Mouse (Mus musculus) thymus, adult 2 months (tissue): ENCODE measurements at regions not wholly inside any gene's neighbourhood (a gene's known extent, or its start where the extent isn't known, plus 50 kb on each side); places are given as distances from the start of the nearest gene placed in this dataset.

Source experiments
- DNase-seq: peaks from one replicate; pipeline ENCODE4 v3.0.0; 2021
- H3K27ac ChIP-seq: fragments of 200-500 bp; 2 replicates; pipeline ENCODE4 v1.5.1; 2012; ENCODE audit warnings: low read length, control low read depth; ENCODE audit not compliant: control insufficient read depth, insufficient read depth
- H3K27me3 ChIP-seq: fragments of 200-500 bp; 2 replicates; pipeline ENCODE4 v1.6.1; 2012; ENCODE audit warnings: mild to moderate bottlenecking, low read length, moderate library complexity, mixed read lengths; ENCODE audit not compliant: control insufficient read depth, insufficient read depth
- H3K36me3 ChIP-seq: fragments of 200-500 bp; 2 replicates; pipeline ENCODE4 v1.6.1; 2012; ENCODE audit warnings: mild to moderate bottlenecking, low read length, moderate library complexity; ENCODE audit not compliant: control insufficient read depth, insufficient read depth
- H3K4me1 ChIP-seq: fragments of 200-500 bp; replicated peaks from 2 replicates; pipeline ENCODE4 v1.6.1; 2012; ENCODE audit warnings: low read length; ENCODE audit not compliant: control insufficient read depth, insufficient read depth
- H3K4me3 ChIP-seq: fragments of 200-500 bp; 2 replicates; pipeline ENCODE4 v1.5.1; 2012; ENCODE audit warnings: mild to moderate bottlenecking, low read length, control low read depth, moderate library complexity; ENCODE audit not compliant: control insufficient read depth, insufficient read depth
- CTCF ChIP-seq: fragments of 200-500 bp; IDR thresholded peaks from 2 replicates; pipeline ENCODE4 v1.5.1; 2012; ENCODE audit warnings: mild to moderate bottlenecking, control low read depth, low read length, moderate library complexity, borderline replicate concordance; ENCODE audit not compliant: control insufficient read depth, poor library complexity, insufficient read depth; ENCODE audit errors: extremely low read depth
- POLR2A ChIP-seq: fragments of 200-500 bp; IDR thresholded peaks from 2 replicates; pipeline ENCODE4 v1.6.1; 2012; ENCODE audit warnings: mild to moderate bottlenecking, low read length, control low read depth, moderate library complexity; ENCODE audit not compliant: control insufficient read depth, poor library complexity, insufficient read depth; ENCODE audit errors: extremely low read depth
- WGBS: fragments of 180-500 bp; shearing (Covaris S2); methylation state at CpG from one replicate; pipeline ENCODE4 v1.1.7; 2018; 5-methylcytosine and 5-hydroxymethylcytosine counted together

- no peak overlapping the region for H3K4me3 ChIP-seq
- H3K27ac ChIP-seq: no peak overlapping the region
- H3K4me1 ChIP-seq: peaks cover 5% of the 10 kb centered on the region; the same call in 1 of the 2 replicates
- no peaks in the 10 kb centered on the region for H3K36me3 ChIP-seq
- H3K27me3 ChIP-seq: no peaks in the 10 kb centered on the region
- WGBS: 89% methylated on average over 13 of the region's 13 CpGs
- TF ChIP-seq CTCF (no peak), POLR2A (no peak)
- DNase-seq: no peak
Measured at GRCm38 (mm10) chr10:119061958-119062599, 177.8 kb downstream of the Cand1 start.

- H3K36me3 ChIP-seq: no peaks in the 10 kb centered on the region
- TF ChIP-seq POLR2A: no peak
- no peak for TF ChIP-seq CTCF
- peaks cover 5% of the 10 kb centered on the region; the same call in 1 of the 2 replicates for H3K4me1 ChIP-seq
- H3K4me3 ChIP-seq: no peak overlapping the region
- H3K27me3 ChIP-seq: no peaks in the 10 kb centered on the region
- H3K27ac ChIP-seq: no peak overlapping the region
- WGBS: 93% methylated on average over 8 of the region's 8 CpGs
- DNase-seq: no peak
Measured at GRCm38 (mm10) chr10:119061349-119061850, 178.5 kb downstream of the Cand1 start.

GRCm38 (mm10) chr10:119058493-119059020, 181.3 kb downstream of the Cand1 start:
- Histone ChIP-seq H3K36me3 (no peaks in the 10 kb centered on the region), H3K27me3 (no peaks in the 10 kb centered on the region), H3K4me3 (no peak overlapping the region), H3K4me1 (0 out of 2 replicates have a peak, but pooled peaks cover 3% of the 10 kb centered on the region), H3K27ac (no peak overlapping the region)
- 85% methylated on average over 10 of the region's 10 CpGs for WGBS
- TF ChIP-seq CTCF: no peak
- no peak for TF ChIP-seq POLR2A
- no peak for DNase-seq

GRCm38 (mm10) chr10:119055199-119055785, 184.6 kb downstream of the Cand1 start:
- H3K36me3 ChIP-seq: no peaks in the 10 kb centered on the region
- 79% methylated on average over 13 of the region's 13 CpGs for WGBS
- TF ChIP-seq CTCF: no peak
- TF ChIP-seq POLR2A: no peak
- no peak overlapping the region for H3K4me3 ChIP-seq
- DNase-seq: no peak
- no peaks in the 10 kb centered on the region for H3K27me3 ChIP-seq
- H3K4me1 ChIP-seq: peaks cover 5% of the 10 kb centered on the region
- no peak overlapping the region for H3K27ac ChIP-seq

GRCm38 (mm10) chr10:119054191-119055175, 184.5 kb upstream of the Dyrk2 start:
- 85% methylated on average over 22 of the region's 22 CpGs for WGBS
- Histone ChIP-seq H3K4me3 (no peak overlapping the region), H3K27me3 (no peaks in the 10 kb centered on the region), H3K4me1 (peaks cover 8% of the 10 kb centered on the region), H3K27ac (no peak overlapping the region), H3K36me3 (no peaks in the 10 kb centered on the region)
- no peak for TF ChIP-seq POLR2A
- TF ChIP-seq CTCF: no peak
- DNase-seq: no peak
